8 mouse cellular contexts compared by ENCODE assay signal in genomic region chr10:80304862-80305261, GRCm38 (mm10). TPM values are rescaled to one million over a fixed set of nuclear protein-coding genes. Genes with fewer than 3 reads are reported as not detected.
DNase-seq lines count a peak whose midpoint lies in the region; ATAC-seq lines count a peak whose summit lies in the region.

No protein-coding gene starts in this region.

- intact Hi-C loops in heart, postnatal 10 days (cut with DNase I): loop anchor here (10.0 kb wide), 1 partner anchor 230 kb away; the partner anchor contains the start of gene Atp8b3

- no peak overlapping the region for H3K27ac ChIP-seq in heart, embryonic 16.5 days (ENCODE audit: low read length)
- H3K27ac ChIP-seq in forebrain, embryonic 15.5 days (replicated peaks): no peak overlapping the region
- H3K27ac ChIP-seq in limb, embryonic 13.5 days: no peak overlapping the region
- no peak overlapping the region for H3K27ac ChIP-seq in midbrain, embryonic 16.5 days (ENCODE audit: low read length)

- WGBS in heart, embryonic 16.5 days: 10% methylated on average over 25 of the region's 25 CpGs
- 40% methylated on average over 25 of the region's 25 CpGs for WGBS in forebrain, embryonic 15.5 days
- 12% methylated on average over 25 of the region's 25 CpGs for WGBS in limb, embryonic 13.5 days
- 35% methylated on average over 25 of the region's 25 CpGs for WGBS in midbrain, embryonic 16.5 days

- peak overlapping the region; percentile 15; the same call in 1 of the 2 replicates for H3K4me2 ChIP-seq in heart, embryonic 16.5 days (ENCODE audit: low read depth, low read length)
- peak overlapping the region; percentile 28; the same call in 1 of the 2 replicates for H3K4me2 ChIP-seq in forebrain, embryonic 15.5 days (replicated peaks)
- H3K4me2 ChIP-seq in limb, embryonic 13.5 days (replicated peaks): peak overlapping the region; percentile 35; the same call in 1 of the 2 replicates
- H3K4me2 ChIP-seq in midbrain, embryonic 16.5 days (ENCODE audit: low read length): peak overlapping the region; percentile 20; the same call in 1 of the 2 replicates

- H3K36me3 ChIP-seq in heart, embryonic 16.5 days (ENCODE audit: control insufficient read depth, insufficient read depth): no peaks in the 10 kb centered on the region
- peaks cover 71% of the 10 kb centered on the region for H3K36me3 ChIP-seq in forebrain, embryonic 15.5 days
- no peaks in the 10 kb centered on the region; the same call in none of the 2 replicates for H3K36me3 ChIP-seq in limb, embryonic 13.5 days
- H3K36me3 ChIP-seq in midbrain, embryonic 16.5 days (ENCODE audit: control insufficient read depth, insufficient read depth, low read length): peaks cover 54% of the 10 kb centered on the region

- no peak overlapping the region for H3K9ac ChIP-seq in heart, embryonic 16.5 days (ENCODE audit: low read length)
- 0 out of 2 replicates have a peak overlapping the region, but pooled peaks have one; percentile 7 for H3K9ac ChIP-seq in forebrain, embryonic 15.5 days (replicated peaks)
- no peak overlapping the region for H3K9ac ChIP-seq in limb, embryonic 13.5 days
- H3K9ac ChIP-seq in midbrain, embryonic 16.5 days (ENCODE audit: low read depth, low read length): no peak overlapping the region; the same call in 1 of the 2 replicates

- peaks cover 74% of the 10 kb centered on the region for H3K27me3 ChIP-seq in heart, embryonic 16.5 days (ENCODE audit: control insufficient read depth, insufficient read depth, low read length)
- no peaks in the 10 kb centered on the region for H3K27me3 ChIP-seq in forebrain, embryonic 15.5 days
- H3K27me3 ChIP-seq in limb, embryonic 13.5 days: peaks cover 94% of the 10 kb centered on the region
- no peaks in the 10 kb centered on the region for H3K27me3 ChIP-seq in midbrain, embryonic 16.5 days (ENCODE audit: control insufficient read depth, insufficient read depth, low read depth, low read length)

- ATAC-seq in heart, embryonic 16.5 days (replicated peaks; ENCODE audit: extremely low read depth, insufficient read depth, low FRiP score): no peak
- ATAC-seq in forebrain, embryonic 15.5 days (replicated peaks): no peak
- ATAC-seq in limb, embryonic 13.5 days (ENCODE audit: low FRiP score, low read depth): no peak
- no peak for ATAC-seq in midbrain, embryonic 16.5 days

- no peaks in the 10 kb centered on the region for H3K9me3 ChIP-seq in heart, embryonic 16.5 days (replicated peaks; ENCODE audit: control insufficient read depth, low read length)
- no peaks in the 10 kb centered on the region for H3K9me3 ChIP-seq in forebrain, embryonic 15.5 days
- H3K9me3 ChIP-seq in limb, embryonic 13.5 days: no peaks in the 10 kb centered on the region
- H3K9me3 ChIP-seq in midbrain, embryonic 16.5 days (replicated peaks; ENCODE audit: control insufficient read depth, low read length, poor library complexity, severe bottlenecking): no peaks in the 10 kb centered on the region

- H3K4me3 ChIP-seq in heart, embryonic 16.5 days (ENCODE audit: low read length): no peak overlapping the region
- H3K4me3 ChIP-seq in forebrain, embryonic 15.5 days: peak overlapping the region; percentile 8
- peak overlapping the region; percentile 12; the same call in 1 of the 2 replicates for H3K4me3 ChIP-seq in limb, embryonic 13.5 days
- H3K4me3 ChIP-seq in midbrain, embryonic 16.5 days (ENCODE audit: low read depth, low read length): no peak overlapping the region

- DNase-seq in heart, postnatal 10 days: no peak
- DNase-seq in thymus, postnatal 4 days: peak; percentile 73
- DNase-seq in ovary, postnatal 10 days (ENCODE audit: low spot score): no peak
- no peak for DNase-seq in cerebellum, adult 8-10 months

- peaks cover 3% of the 10 kb centered on the region; the same call in 1 of the 2 replicates for H3K4me1 ChIP-seq in heart, embryonic 16.5 days (ENCODE audit: control insufficient read depth, insufficient read depth, low read length)
- peaks cover 56% of the 10 kb centered on the region for H3K4me1 ChIP-seq in forebrain, embryonic 15.5 days
- peaks cover 6% of the 10 kb centered on the region; the same call in 1 of the 2 replicates for H3K4me1 ChIP-seq in limb, embryonic 13.5 days
- H3K4me1 ChIP-seq in midbrain, embryonic 16.5 days (ENCODE audit: control insufficient read depth, insufficient read depth, low read length): peaks cover 37% of the 10 kb centered on the region

RNA-seq across cellular contexts. Expression of gene Apc2, which starts 9.1 kb away (rescaled TPM):
- 1.5 TPM in 2 replicates for polyA plus RNA-seq in heart, embryonic 16.5 days (2015; fragmentation: Nextera tagmentation; extraction: Ambion mirVana)
- 1 to 10 TPM; 4.7 to 5.0 TPM for total RNA-seq in heart, postnatal 10 days (2021)
- polyA plus RNA-seq in forebrain, embryonic 15.5 days (2015; fragmentation: Nextera tagmentation; extraction: Ambion mirVana): 205 and 210 TPM in 2 replicates
- polyA plus RNA-seq in limb, embryonic 13.5 days (2015; fragmentation: Nextera tagmentation; extraction: Ambion mirVana): 3.3 and 3.8 TPM in 2 replicates
- polyA plus RNA-seq in midbrain, embryonic 16.5 days (2015; fragmentation: Nextera tagmentation; extraction: Ambion mirVana): 172 and 205 TPM in 2 replicates

RNA-seq across cellular contexts. Expression of gene Rps15, which starts 12.6 kb away (rescaled TPM):
- 536 and 549 TPM in 2 replicates for polyA plus RNA-seq in heart, embryonic 16.5 days (2015; fragmentation: Nextera tagmentation; extraction: Ambion mirVana)
- total RNA-seq in heart, postnatal 10 days (2021): 100 to 1,000 TPM; 859 to 871 TPM
- 628 and 651 TPM in 2 replicates for polyA plus RNA-seq in forebrain, embryonic 15.5 days (2015; fragmentation: Nextera tagmentation; extraction: Ambion mirVana)
- 908 and 936 TPM in 2 replicates for polyA plus RNA-seq in limb, embryonic 13.5 days (2015; fragmentation: Nextera tagmentation; extraction: Ambion mirVana)
- polyA plus RNA-seq in midbrain, embryonic 16.5 days (2015; fragmentation: Nextera tagmentation; extraction: Ambion mirVana): 465 and 476 TPM in 2 replicates

RNA-seq across cellular contexts. Expression of gene 2310011J03Rik, which starts 15.5 kb away (rescaled TPM):
- polyA plus RNA-seq in heart, embryonic 16.5 days (2015; fragmentation: Nextera tagmentation; extraction: Ambion mirVana): 33.5 and 35.8 TPM in 2 replicates
- total RNA-seq in heart, postnatal 10 days (2021): 10 to 100 TPM; 15.3 to 17.9 TPM
- polyA plus RNA-seq in forebrain, embryonic 15.5 days (2015; fragmentation: Nextera tagmentation; extraction: Ambion mirVana): 36.9 and 38.1 TPM in 2 replicates
- polyA plus RNA-seq in limb, embryonic 13.5 days (2015; fragmentation: Nextera tagmentation; extraction: Ambion mirVana): 50.7 and 51.2 TPM in 2 replicates
- polyA plus RNA-seq in midbrain, embryonic 16.5 days (2015; fragmentation: Nextera tagmentation; extraction: Ambion mirVana): 21.9 and 26.7 TPM in 2 replicates

RNA-seq across cellular contexts. Expression of gene Pcsk4, which starts 24.4 kb away (rescaled TPM):
- polyA plus RNA-seq in heart, embryonic 16.5 days (2015; fragmentation: Nextera tagmentation; extraction: Ambion mirVana): 1.6 and 1.9 TPM in 2 replicates
- 1 to 10 TPM; 1.7 to 1.8 TPM for total RNA-seq in heart, postnatal 10 days (2021)
- 2.5 and 2.6 TPM in 2 replicates for polyA plus RNA-seq in forebrain, embryonic 15.5 days (2015; fragmentation: Nextera tagmentation; extraction: Ambion mirVana)
- polyA plus RNA-seq in limb, embryonic 13.5 days (2015; fragmentation: Nextera tagmentation; extraction: Ambion mirVana): 4.8 and 6.5 TPM in 2 replicates
- 5.6 and 6.5 TPM in 2 replicates for polyA plus RNA-seq in midbrain, embryonic 16.5 days (2015; fragmentation: Nextera tagmentation; extraction: Ambion mirVana)

RNA-seq across cellular contexts. Expression of gene Reep6, which starts 24.9 kb away (rescaled TPM):
- polyA plus RNA-seq in heart, embryonic 16.5 days (2015; fragmentation: Nextera tagmentation; extraction: Ambion mirVana): 1.8 and 2.6 TPM in 2 replicates
- 1 to 10 TPM; 2.2 to 2.4 TPM for total RNA-seq in heart, postnatal 10 days (2021)
- 2.6 and 2.9 TPM in 2 replicates for polyA plus RNA-seq in forebrain, embryonic 15.5 days (2015; fragmentation: Nextera tagmentation; extraction: Ambion mirVana)
- 6.1 and 6.3 TPM in 2 replicates for polyA plus RNA-seq in limb, embryonic 13.5 days (2015; fragmentation: Nextera tagmentation; extraction: Ambion mirVana)
- polyA plus RNA-seq in midbrain, embryonic 16.5 days (2015; fragmentation: Nextera tagmentation; extraction: Ambion mirVana): 6.0 and 8.6 TPM in 2 replicates

Comparison
In these comparisons a context has a peak if more than half of its experiments do, and no peak if none do; other contexts are left out.
1. H3K4me3 ChIP-seq: peak in forebrain, embryonic 15.5 days (single experiment) and limb, embryonic 13.5 days (single experiment); none in heart, embryonic 16.5 days (single experiment) and midbrain, embryonic 16.5 days (single experiment).
2. RNA of gene Apc2, which starts 9.1 kb away (polyA plus RNA-seq): 205 to 210 TPM in forebrain, embryonic 15.5 days and 172 to 205 TPM in midbrain, embryonic 16.5 days; 3.3 to 3.8 TPM in limb, embryonic 13.5 days and 1.5 TPM in heart, embryonic 16.5 days; every median in the first group is over 10 times any median in the second.
3. Peak in every context shown above with its lines, with median percentiles within 50 percentile points of each other: H3K4me2 ChIP-seq.